8 mouse cellular contexts compared by ENCODE assay signal in the genomic region with DNA sequence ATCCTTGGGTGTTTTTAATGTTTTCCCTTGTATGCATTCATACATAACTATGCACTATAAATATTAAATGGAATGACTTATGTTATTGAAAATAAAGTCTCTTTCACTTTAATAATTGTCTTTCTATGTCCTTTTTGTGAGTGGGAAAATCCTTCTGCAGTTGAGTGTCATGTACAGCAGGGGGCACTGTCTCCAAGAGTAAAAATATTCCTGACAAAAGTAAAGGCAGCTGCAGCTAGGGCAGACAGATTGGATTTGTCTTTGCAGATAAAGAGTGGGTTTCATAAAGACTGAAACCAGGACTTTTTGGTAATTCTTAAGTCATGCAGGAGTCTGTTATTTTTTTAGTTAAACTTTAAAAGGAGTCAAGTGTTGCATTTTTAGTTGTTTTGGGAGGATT. TPM values are rescaled to one million over a fixed set of nuclear protein-coding genes. Genes with fewer than 3 reads are reported as not detected.
DNase-seq lines count a peak whose midpoint lies in the region; ATAC-seq and TF ChIP-seq lines count a peak whose summit lies in the region.

No protein-coding gene starts in this region.

- H3K4me1 ChIP-seq in forebrain, embryonic 10.5 days, result no peaks in the 10 kb centered on the region
- H3K4me1 ChIP-seq in forebrain, embryonic 13.5 days, result no peaks in the 10 kb centered on the region
- H3K4me1 ChIP-seq in lung, adult 2 months (ENCODE audit: control insufficient read depth, insufficient read depth, low read length), result peaks cover 2% of the 10 kb centered on the region; the same call in 1 of the 2 replicates

- peak; percentile 32; the same call in 1 of the 2 replicates for TF ChIP-seq CTCF in lung, adult 2 months (IDR thresholded peaks at IDR 0.05; ENCODE audit: insufficient read depth, low read length)

- no peak; the same call in 1 of the 2 replicates for ATAC-seq in forebrain, embryonic 13.5 days

- no peak overlapping the region for H3K9ac ChIP-seq in forebrain, embryonic 13.5 days

- no peak for TF ChIP-seq POLR2A in lung, adult 2 months (IDR thresholded peaks at IDR 0.05; ENCODE audit: borderline replicate concordance, extremely low read depth, low read depth, low read length)

- no peaks in the 10 kb centered on the region for H3K9me3 ChIP-seq in forebrain, embryonic 10.5 days
- no peaks in the 10 kb centered on the region for H3K9me3 ChIP-seq in forebrain, embryonic 13.5 days (replicated peaks)

- no peaks in the 10 kb centered on the region for H3K27me3 ChIP-seq in forebrain, embryonic 10.5 days (ENCODE audit: poor library complexity, severe bottlenecking)
- H3K27me3 ChIP-seq in forebrain, embryonic 13.5 days, result no peaks in the 10 kb centered on the region

- peak; percentile 31 for DNase-seq in forebrain, embryonic 10.5 days (ENCODE audit: extremely low spot score, low spot score)
- peak; percentile 36 for DNase-seq in urinary bladder, postnatal 25 days (ENCODE audit: low spot score)
- no peak for DNase-seq in urinary bladder, postnatal 10 days (ENCODE audit: low spot score)
- DNase-seq in embryo, embryonic 11.5 days (ENCODE audit: low read depth, low spot score), result peak; percentile 45
- DNase-seq in kidney, postnatal 10 days, result peak; percentile 61
- DNase-seq in lung, adult 2 months, result peak; percentile 36
- DNase-seq in right cerebral cortex, postnatal 4 days, result peak; percentile 43

- H3K27ac ChIP-seq in forebrain, embryonic 10.5 days, result no peak overlapping the region
- no peak overlapping the region for H3K27ac ChIP-seq in forebrain, embryonic 13.5 days

- no peak overlapping the region for H3K4me3 ChIP-seq in forebrain, embryonic 10.5 days
- H3K4me3 ChIP-seq in forebrain, embryonic 13.5 days, result no peak overlapping the region
- H3K4me3 ChIP-seq in lung, adult 2 months (replicated peaks; ENCODE audit: extremely low read depth, low read depth, low read length), result no peak overlapping the region

- H3K36me3 ChIP-seq in forebrain, embryonic 10.5 days (replicated peaks), result peaks cover 8% of the 10 kb centered on the region; the same call in 1 of the 2 replicates
- H3K36me3 ChIP-seq in forebrain, embryonic 13.5 days (ENCODE audit: poor library complexity, severe bottlenecking), result 0 out of 2 replicates have a peak, but pooled peaks cover 4% of the 10 kb centered on the region

- H3K4me2 ChIP-seq in forebrain, embryonic 13.5 days, result no peak overlapping the region

RNA-seq across cellular contexts. Expression of a gene that starts 40.8 kb away (rescaled TPM):
- polyA plus RNA-seq in forebrain, embryonic 10.5 days (2016; fragmentation: Nextera tagmentation; extraction: Ambion mirVana), result 41.2 and 43.1 TPM in 2 replicates
- 20.1 and 22.2 TPM in 2 replicates for polyA plus RNA-seq in forebrain, embryonic 13.5 days (2015; fragmentation: Nextera tagmentation; extraction: Ambion mirVana)
- polyA plus RNA-seq in lung, adult 2 months (2012; rRNA removed), result 15.5 and 20.3 TPM in 2 replicates
